Mouse (Mus musculus) lung, postnatal 0 days (tissue): ENCODE data around the gene Akr1cl. TPM values are rescaled to one million over a fixed set of nuclear protein-coding genes. Genes with fewer than 3 reads are reported as not detected.

Source experiments
- ATAC-seq: fragments of 200-750 bp; cut with Nextera tagmentation; 2 replicates; pipeline ENCODE4 v1.8.0; 2017; ENCODE audit warnings: moderate library complexity
- DNase-seq: peaks from one replicate; pipeline ENCODE4 v3.0.0-alpha.2; 2016; ENCODE audit warnings: low spot score
- H3K27ac ChIP-seq: fragments of 300-500 bp; sonication (generic); 2 replicates; pipeline ENCODE4 v1.5.1; 2014; ENCODE audit warnings: antibody characterized with exemption, mild to moderate bottlenecking, low read length, mixed read lengths
- H3K27me3 ChIP-seq: fragments of 300-500 bp; sonication (generic); replicated peaks from 2 replicates; pipeline ENCODE4 v1.6.1; 2014; ENCODE audit warnings: low read length, mixed read lengths; ENCODE audit not compliant: insufficient read depth
- H3K36me3 ChIP-seq: fragments of 300-500 bp; sonication (generic); 2 replicates; pipeline ENCODE4 v1.6.1; 2014; ENCODE audit warnings: low read length, mixed read lengths; ENCODE audit not compliant: insufficient read depth
- H3K4me1 ChIP-seq: fragments of 300-500 bp; sonication (generic); 2 replicates; pipeline ENCODE4 v1.6.1; 2014; ENCODE audit warnings: antibody characterized with exemption, low read depth, low read length, mixed read lengths; ENCODE audit not compliant: insufficient read depth
- H3K4me2 ChIP-seq: fragments of 300-500 bp; sonication (generic); replicated peaks from 2 replicates; pipeline ENCODE4 v1.6.1; 2014; ENCODE audit warnings: low read depth, mild to moderate bottlenecking, low read length, moderate library complexity, mixed read lengths
- H3K4me3 ChIP-seq: fragments of 300-500 bp; sonication (generic); 2 replicates; pipeline ENCODE4 v1.5.1; 2014; ENCODE audit warnings: low read depth, low read length
- H3K9ac ChIP-seq: fragments of 300-500 bp; sonication (generic); replicated peaks from 2 replicates; pipeline ENCODE4 v1.6.1; 2014; ENCODE audit warnings: low read depth, mild to moderate bottlenecking
- H3K9me3 ChIP-seq: fragments of 300-500 bp; sonication (generic); 2 replicates; pipeline ENCODE4 v1.6.1; 2016; ENCODE audit warnings: low read length, mixed read lengths
- CTCF ChIP-seq: IDR thresholded peaks from 2 replicates; pipeline ENCODE4 v1.5.1; 2016; ENCODE audit warnings: antibody characterized with exemption, mild to moderate bottlenecking
- EP300 ChIP-seq: IDR thresholded peaks from 2 replicates; pipeline ENCODE4 v1.6.1; 2016; ENCODE audit warnings: antibody characterized with exemption, mild to moderate bottlenecking, control low read depth
- WGBS: fragments of 180-500 bp; shearing (Covaris S2); extraction: QIAGEN DNeasy Blood & Tissue Kit; methylation state at CpG from one replicate; pipeline ENCODE4 v1.1.7; 2014; 5-methylcytosine and 5-hydroxymethylcytosine counted together
- polyA plus RNA-seq: library from polyadenylated mRNA; unstranded; fragments of >200 nt; fragmentation: Nextera tagmentation; extraction: Ambion mirVana; gene quantifications from 2 replicates; pipeline ENCODE4 v1.2.1, GENCODE M21; 2015

Gene Akr1cl
- polyA plus RNA-seq, 1 experiment from 2014 or later = not detected

DNA sequence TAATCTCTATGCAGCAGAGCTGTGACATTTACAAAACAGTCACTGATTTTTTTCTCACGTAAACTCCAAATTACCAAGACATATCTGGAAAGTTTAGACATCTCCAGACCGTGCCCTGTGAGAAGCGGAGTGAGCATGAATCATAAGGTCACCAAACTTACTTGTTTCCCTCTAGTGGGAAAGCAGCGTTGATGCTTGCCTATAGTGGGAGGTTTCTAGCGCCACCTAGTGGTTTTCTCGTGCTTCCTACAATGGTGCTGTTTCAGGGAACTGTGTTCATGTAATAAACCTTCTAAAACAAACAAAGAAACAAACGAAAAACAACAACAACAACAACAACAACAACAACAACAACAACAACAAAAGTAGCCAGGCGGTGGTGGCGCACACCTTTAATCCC, 22.4 kb downstream of the Akr1cl start:
- Histone ChIP-seq H3K27ac (no peak overlapping the region), H3K36me3 (no peaks in the 10 kb centered on the region), H3K27me3 (no peaks in the 10 kb centered on the region), H3K4me1 (no peaks in the 10 kb centered on the region), H3K4me2 (no peak overlapping the region), H3K9ac (no peak overlapping the region), H3K4me3 (no peak overlapping the region), H3K9me3 (no peaks in the 10 kb centered on the region)
- ATAC-seq = peak; percentile 81
- peak; percentile 94 for DNase-seq
- TF ChIP-seq CTCF (peak; percentile 98), EP300 (no peak)
- WGBS = 12% methylated on average over 9 of the region's 9 CpGs

DNA sequence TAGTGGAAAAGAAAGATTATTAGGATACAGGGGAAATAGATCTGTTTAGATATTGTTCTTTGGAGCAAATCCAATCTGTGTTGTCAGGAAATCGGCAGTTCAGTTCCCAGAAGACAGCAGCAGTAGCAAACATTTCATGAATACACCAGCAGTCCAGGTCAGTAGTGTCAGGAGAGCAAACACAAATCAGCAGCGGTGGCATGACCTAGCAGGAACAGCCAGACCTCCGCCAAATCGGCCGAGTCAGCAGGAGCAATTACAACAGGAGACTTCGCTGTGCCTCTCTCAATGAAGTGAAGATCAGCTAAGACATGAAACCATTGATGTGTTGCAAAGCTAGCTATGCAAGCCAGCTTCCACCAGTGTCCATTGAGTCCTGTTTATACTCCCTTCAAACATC, 27.0 kb downstream of the Akr1cl start:
- Histone ChIP-seq H3K9me3 (no peaks in the 10 kb centered on the region), H3K4me3 (no peak overlapping the region), H3K4me2 (no peak overlapping the region), H3K36me3 (no peaks in the 10 kb centered on the region), H3K27me3 (no peaks in the 10 kb centered on the region), H3K27ac (no peak overlapping the region), H3K4me1 (no peaks in the 10 kb centered on the region), H3K9ac (no peak overlapping the region)
- no peak for DNase-seq
- WGBS = 85% methylated on average over 6 of the region's 6 CpGs
- ATAC-seq = no peak
- TF ChIP-seq EP300 (no peak), CTCF (no peak)

DNA sequence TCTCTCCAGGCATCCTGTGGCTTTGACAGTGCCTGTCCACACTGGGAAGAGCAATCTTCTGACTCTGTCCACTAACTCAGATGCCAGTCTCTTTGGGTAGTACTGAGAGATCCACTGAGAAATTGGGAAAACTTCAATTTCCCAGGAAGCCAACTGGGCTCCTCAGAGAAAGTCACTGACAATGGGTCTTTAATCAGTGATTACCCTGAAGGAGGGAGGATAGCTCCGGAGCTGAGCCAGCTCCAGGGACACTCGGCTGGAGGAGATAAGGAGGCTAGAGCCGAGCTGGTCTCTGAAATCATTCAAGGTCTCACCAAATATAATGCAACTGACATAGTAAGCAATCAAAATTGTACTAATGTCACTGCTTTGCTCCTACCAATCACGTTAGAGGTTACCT, 28.0 kb downstream of the Akr1cl start:
- H3K4me2 ChIP-seq = no peak overlapping the region
- H3K9ac ChIP-seq = no peak overlapping the region
- WGBS = 57% methylated on average over 4 of the region's 4 CpGs
- no peak for TF ChIP-seq CTCF
- no peak for TF ChIP-seq EP300
- no peak overlapping the region for H3K27ac ChIP-seq
- no peak for ATAC-seq
- no peaks in the 10 kb centered on the region for H3K36me3 ChIP-seq
- H3K4me1 ChIP-seq = no peaks in the 10 kb centered on the region
- DNase-seq = no peak
- H3K4me3 ChIP-seq = no peak overlapping the region
- no peaks in the 10 kb centered on the region for H3K27me3 ChIP-seq
- H3K9me3 ChIP-seq = no peaks in the 10 kb centered on the region

DNA sequence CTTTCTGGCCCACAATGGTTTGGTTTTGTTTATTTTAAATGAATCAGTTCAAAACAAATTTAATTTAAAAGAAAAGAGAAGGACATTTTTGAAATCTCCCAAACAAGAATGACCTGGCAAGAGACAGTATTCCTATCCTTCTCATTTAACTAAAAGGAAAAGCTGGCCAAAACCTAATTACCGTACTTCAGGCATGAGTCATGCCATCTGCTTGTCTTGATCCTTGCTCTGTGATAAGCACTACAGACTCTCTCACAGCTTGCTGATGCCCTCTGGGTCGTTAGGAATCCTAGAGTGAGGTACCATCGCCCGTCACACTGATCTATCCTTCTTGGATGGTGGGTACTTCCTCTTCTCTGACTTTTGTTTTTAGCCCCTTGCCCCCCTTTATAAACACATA, 39.4 kb downstream of the Akr1cl start:
- Histone ChIP-seq H3K9ac (no peak overlapping the region), H3K27me3 (no peaks in the 10 kb centered on the region), H3K9me3 (no peaks in the 10 kb centered on the region), H3K4me3 (no peak overlapping the region), H3K4me1 (no peaks in the 10 kb centered on the region), H3K4me2 (no peak overlapping the region), H3K27ac (no peak overlapping the region), H3K36me3 (no peaks in the 10 kb centered on the region)
- WGBS = 52% methylated on average over 4 of the region's 4 CpGs
- no peak for TF ChIP-seq CTCF
- no peak for TF ChIP-seq EP300
- no peak for DNase-seq
- ATAC-seq = no peak

DNA sequence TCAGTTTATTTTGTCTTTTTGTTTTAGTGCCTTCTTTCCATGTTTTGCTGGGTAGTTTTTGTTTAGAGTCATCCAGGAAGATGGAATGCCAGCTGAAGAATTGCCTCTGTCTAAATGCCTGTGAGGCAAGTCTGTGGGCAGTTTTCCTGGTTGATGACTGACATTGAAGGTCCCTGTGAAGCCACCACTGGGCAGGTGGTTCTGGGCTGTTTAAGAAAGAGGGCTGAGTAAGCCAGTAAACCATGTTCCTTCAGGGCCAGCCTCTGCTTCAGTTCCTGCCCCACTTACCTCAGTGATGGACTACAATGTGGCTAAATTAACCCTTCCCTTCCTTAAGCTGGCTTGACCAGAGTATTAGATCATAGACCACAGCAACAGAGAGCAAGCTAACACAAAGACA, 44.4 kb downstream of the Akr1cl start:
- no peak for ATAC-seq
- H3K9me3 ChIP-seq = no peaks in the 10 kb centered on the region
- H3K27ac ChIP-seq = no peak overlapping the region
- no peaks in the 10 kb centered on the region for H3K4me1 ChIP-seq
- no peak overlapping the region for H3K4me3 ChIP-seq
- TF ChIP-seq EP300 = no peak
- no peak for TF ChIP-seq CTCF
- no peaks in the 10 kb centered on the region for H3K36me3 ChIP-seq
- DNase-seq = no peak
- no peak overlapping the region for H3K9ac ChIP-seq
- H3K4me2 ChIP-seq = no peak overlapping the region
- H3K27me3 ChIP-seq = no peaks in the 10 kb centered on the region

DNA sequence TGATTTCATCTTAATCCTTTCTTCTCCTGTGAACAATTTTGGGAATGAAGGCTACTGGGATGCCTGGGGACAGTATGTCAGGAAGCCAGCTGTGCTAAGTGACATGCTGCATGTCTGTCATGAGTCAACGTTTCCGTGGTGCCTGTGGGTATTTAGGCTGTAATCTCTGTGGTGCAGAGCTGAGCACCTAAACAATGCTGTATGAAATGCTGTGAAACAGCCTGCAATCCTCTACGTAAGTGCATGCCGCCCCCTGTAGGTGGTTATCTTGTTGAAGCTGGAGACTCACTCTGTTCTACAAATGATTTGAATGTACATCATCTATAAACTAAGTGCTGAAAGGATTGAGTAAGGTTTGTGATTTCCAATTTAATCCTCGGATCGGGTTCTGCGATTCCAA, 46.4 kb downstream of the Akr1cl start:
- TF ChIP-seq CTCF (peak; percentile 84), EP300 (no peak)
- H3K9ac ChIP-seq = no peak overlapping the region
- ATAC-seq (no peak), DNase-seq (peak; percentile 62)
- no peaks in the 10 kb centered on the region for H3K4me1 ChIP-seq
- H3K27me3 ChIP-seq = no peaks in the 10 kb centered on the region
- H3K4me2 ChIP-seq = no peak overlapping the region
- no peaks in the 10 kb centered on the region for H3K36me3 ChIP-seq
- H3K9me3 ChIP-seq = no peaks in the 10 kb centered on the region
- no peak overlapping the region for H3K27ac ChIP-seq
- no peak overlapping the region for H3K4me3 ChIP-seq
- 37% methylated on average over 7 of the region's 7 CpGs for WGBS

DNA sequence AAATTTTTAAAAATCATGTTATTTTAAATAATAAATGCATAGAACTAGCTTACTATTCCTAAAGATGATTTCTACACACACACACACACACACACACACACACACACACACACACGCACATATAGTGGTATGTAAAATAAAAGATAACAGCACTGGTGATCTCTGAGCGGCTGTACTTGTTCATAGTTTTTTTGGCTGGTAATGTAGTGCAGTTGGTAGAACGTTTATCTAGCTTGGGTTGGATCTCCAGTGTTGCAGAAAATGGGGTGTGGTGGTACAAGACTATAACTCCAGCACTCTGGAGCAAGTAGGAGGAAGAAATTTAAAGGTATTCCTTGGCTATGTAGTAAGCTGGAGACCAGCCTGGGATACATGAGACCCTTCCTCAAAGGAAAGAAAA, 49.3 kb downstream of the Akr1cl start:
- no peak overlapping the region for H3K4me3 ChIP-seq
- no peak for TF ChIP-seq EP300
- TF ChIP-seq CTCF = no peak
- no peaks in the 10 kb centered on the region for H3K27me3 ChIP-seq
- no peaks in the 10 kb centered on the region for H3K4me1 ChIP-seq
- no peak overlapping the region for H3K27ac ChIP-seq
- H3K9me3 ChIP-seq = no peaks in the 10 kb centered on the region
- H3K36me3 ChIP-seq = no peaks in the 10 kb centered on the region
- 67% methylated on average over 3 of the region's 3 CpGs for whole genome bisulfite sequencing
- no peak overlapping the region for H3K9ac ChIP-seq
- H3K4me2 ChIP-seq = no peak overlapping the region
- ATAC-seq (no peak), DNase-seq (no peak)
